Mouse (Mus musculus): ENCODE results near the gene Zcchc13. TPM values are rescaled to one million over a fixed set of nuclear protein-coding genes. Genes with fewer than 3 reads are reported as not detected.
A peak's percentile ranks its signal among the peaks of the same experiment; 100 is the strongest.

Zcchc13 gene
- not detected in 2 replicates for polyA plus RNA-seq (2012; rRNA removed)

DNA sequence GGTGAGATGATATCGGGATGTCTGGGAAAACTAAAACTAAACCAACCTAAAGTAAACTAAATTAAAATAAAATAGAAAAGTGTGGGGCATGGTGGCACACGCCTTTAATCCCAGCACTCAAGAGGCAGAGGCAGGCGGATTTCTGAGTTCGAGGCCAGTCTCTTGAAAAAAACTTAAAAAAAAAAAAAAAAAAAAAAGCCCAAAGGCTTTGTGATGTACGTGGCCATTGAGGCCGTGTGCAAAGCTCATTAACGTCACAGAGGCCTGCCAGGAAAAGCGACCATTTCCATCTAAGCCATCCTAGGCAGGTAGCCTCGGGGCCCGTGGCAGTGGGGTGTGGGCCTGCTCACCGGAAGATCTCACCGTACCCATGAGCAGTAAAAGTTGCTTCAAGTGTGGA lies at the start of gene Zcchc13:
Gene Zcchc13 (plus strand): TSS at position 284 of the 400 bp plus-strand sequence.
- WGBS = 84% methylated on average over 12 of the region's 12 CpGs
- no peak for DNase-seq (ENCODE audit: low read depth, low spot score)

DNA sequence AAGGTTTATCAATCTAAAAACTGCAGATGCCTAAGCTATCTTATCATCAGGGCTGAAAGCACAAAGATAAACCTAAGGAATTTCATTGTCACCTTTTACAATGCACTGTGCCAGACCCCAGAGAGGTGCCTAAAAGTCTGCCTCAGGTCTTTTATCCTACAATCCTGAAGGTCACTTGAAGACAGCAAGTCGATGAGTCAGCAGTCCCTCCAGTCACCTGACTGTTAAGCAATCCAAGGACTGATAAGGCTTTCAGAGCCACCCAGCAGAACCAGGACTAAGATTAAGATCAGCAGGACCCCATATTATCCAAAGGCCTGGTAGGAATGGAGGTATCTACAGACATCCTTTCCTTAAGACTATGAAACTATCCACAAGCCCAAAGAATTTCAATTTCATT lies 46.1 kb upstream of the Zcchc13 start:
- DNase-seq (ENCODE audit: low read depth, low spot score) = no peak
- 27% methylated on average over 1 of the region's 1 CpGs for WGBS

DNA sequence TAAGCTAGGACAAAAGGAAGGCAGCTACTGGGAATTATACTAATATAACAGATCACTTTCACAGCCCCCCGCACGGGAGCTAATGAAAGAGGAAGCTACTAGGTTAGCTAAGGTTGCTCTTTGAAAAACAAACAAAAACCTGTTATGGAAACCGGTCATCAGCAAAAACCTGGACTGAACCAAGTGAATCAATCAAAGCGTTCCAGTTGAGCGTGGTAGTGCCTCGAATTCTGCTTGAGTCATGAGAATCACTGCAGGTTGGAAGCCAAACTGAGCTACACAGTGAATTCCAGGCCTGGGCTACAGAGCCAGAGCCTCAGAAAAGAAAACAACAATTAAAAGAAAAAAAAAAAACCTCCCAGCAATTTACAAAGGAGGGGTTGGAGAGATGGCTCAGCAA lies 38.3 kb upstream of the Zcchc13 start:
- 53% methylated on average over 6 of the region's 6 CpGs for WGBS
- no peak for DNase-seq (ENCODE audit: low read depth, low spot score)

- DNase-seq (ENCODE audit: low read depth, low spot score) = no peak
Measured at GRCm38 (mm10) chrX:103602553-103602952, 27.8 kb upstream of the Zcchc13 start.

GRCm38 (mm10) chrX:103604211-103604610 lies 26.2 kb upstream of the Zcchc13 start:
- DNase-seq (ENCODE audit: low read depth, low spot score) = no peak
- 86% methylated on average over 5 of the region's 5 CpGs for WGBS

More at GRCm38 (mm10) chrX:103602553-103602952, 27.8 kb upstream of the Zcchc13 start:
- 87% methylated on average over 5 of the region's 5 CpGs for WGBS

- WGBS = 85% methylated on average over 8 of the region's 8 CpGs
- no peak for DNase-seq (ENCODE audit: low read depth, low spot score)
Measured at GRCm38 (mm10) chrX:103605473-103605872, 24.9 kb upstream of the Zcchc13 start.

- 93% methylated on average over 5 of the region's 5 CpGs for WGBS
- no peak for DNase-seq (ENCODE audit: low read depth, low spot score)
Measured at GRCm38 (mm10) chrX:103610401-103610800, 20.0 kb upstream of the Zcchc13 start.

DNA sequence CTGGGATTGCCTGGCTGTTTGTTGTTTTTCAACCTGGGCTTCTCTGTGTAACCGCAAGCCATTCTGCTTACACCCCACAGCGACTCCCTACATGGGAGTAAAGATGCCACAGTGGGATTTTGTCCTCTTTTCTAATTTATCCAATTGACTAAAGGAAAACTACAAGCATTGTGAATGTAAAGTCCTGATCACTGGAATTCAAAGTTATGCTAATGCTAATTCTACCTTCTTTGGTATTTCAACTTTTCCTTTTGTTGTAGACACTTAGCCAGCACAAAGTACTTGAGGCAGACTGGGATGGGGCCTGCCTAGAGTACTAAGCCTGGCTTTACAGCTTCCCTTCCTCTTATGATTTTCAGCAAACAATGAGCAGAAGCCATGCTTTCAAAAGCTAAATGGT lies 18.9 kb upstream of the Zcchc13 start:
- 97% methylated on average over 2 of the region's 2 CpGs for WGBS
- DNase-seq (ENCODE audit: low read depth, low spot score) = no peak

GRCm38 (mm10) chrX:103614700-103615233 lies 15.6 kb upstream of the Zcchc13 start:
- no peak for DNase-seq (ENCODE audit: low read depth, low spot score)
- WGBS = 94% methylated on average over 24 of the region's 24 CpGs

GRCm38 (mm10) chrX:103615453-103615852 lies 14.9 kb upstream of the Zcchc13 start:
- 78% methylated on average over 4 of the region's 4 CpGs for WGBS
- DNase-seq (ENCODE audit: low read depth, low spot score) = no peak

DNA sequence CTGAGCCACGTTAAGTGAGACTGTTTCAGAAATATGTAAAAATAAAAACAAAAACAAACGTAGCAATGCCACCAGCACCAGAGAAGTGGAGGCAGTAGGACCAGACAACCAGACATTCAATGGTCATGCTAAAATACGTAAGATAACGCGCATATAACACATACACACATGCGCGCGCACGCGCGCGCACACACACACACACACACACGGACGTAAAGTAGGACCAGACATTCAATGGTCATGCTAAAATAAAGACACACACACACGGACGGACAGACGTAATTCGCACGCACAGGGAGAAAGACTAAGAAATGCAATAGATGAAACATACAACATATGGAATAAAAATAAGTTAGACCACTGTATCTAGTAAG lies 14.2 kb upstream of the Zcchc13 start:
- no peak for DNase-seq (ENCODE audit: low read depth, low spot score)
- WGBS = 6% methylated on average over 19 of the region's 19 CpGs

DNA sequence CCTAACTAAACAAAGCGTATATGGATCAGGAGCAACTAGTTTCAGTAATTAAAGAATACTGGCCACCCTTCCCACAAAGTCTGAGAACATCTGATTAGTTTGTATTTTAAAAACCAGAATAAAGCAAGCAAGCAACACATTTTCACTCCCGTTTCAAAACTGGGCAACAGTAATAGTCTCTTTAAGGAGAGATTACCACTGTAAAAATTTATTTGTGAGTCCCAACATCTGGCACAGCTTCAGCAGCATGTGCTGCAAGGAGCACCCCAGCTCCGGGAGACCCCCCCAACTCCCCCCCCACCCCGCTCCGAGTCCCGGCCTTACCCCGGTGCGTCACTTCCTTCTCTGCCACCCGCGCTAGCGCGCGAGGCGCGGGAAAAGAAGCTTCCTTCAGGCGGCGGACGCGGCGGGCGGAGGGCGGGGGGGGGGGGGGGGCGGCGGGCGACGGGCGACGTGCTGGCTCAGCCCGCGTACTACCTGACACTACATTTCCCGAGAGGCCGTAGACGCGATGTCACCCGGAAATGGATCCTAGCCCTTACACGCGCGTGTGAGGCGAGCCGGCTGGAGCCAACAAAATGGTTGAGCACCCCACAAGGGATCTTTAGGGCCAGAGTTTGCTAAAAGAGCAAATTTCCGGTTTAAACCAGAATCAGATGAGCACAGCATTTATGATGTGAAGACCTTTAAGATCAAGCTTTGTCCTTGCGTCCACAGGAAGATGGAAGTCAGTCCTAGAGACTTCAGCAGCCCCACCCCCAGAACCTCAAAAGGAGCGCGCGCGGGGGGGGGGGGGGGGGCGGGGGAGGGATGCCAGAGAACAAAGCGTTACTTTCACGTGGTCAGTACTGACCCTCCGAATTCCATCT lies 13.6 kb upstream of the Zcchc13 start:
- DNase-seq (ENCODE audit: low read depth, low spot score) = no peak
- WGBS = under 1% methylated on average over 42 of the region's 50 CpGs

- WGBS = 31% methylated on average over 8 of the region's 8 CpGs
- no peak for DNase-seq (ENCODE audit: low read depth, low spot score)
Measured at GRCm38 (mm10) chrX:103617405-103618095, 12.8 kb upstream of the Zcchc13 start.

GRCm38 (mm10) chrX:103621799-103622198 lies 8.6 kb upstream of the Zcchc13 start:
- under 1% methylated on average over 8 of the region's 8 CpGs for WGBS
- DNase-seq (ENCODE audit: low read depth, low spot score) = no peak

- whole genome bisulfite sequencing = 2% methylated on average over 33 of the region's 33 CpGs
Measured at GRCm38 (mm10) chrX:103622260-103622934, 8.0 kb upstream of the Zcchc13 start.

DNA sequence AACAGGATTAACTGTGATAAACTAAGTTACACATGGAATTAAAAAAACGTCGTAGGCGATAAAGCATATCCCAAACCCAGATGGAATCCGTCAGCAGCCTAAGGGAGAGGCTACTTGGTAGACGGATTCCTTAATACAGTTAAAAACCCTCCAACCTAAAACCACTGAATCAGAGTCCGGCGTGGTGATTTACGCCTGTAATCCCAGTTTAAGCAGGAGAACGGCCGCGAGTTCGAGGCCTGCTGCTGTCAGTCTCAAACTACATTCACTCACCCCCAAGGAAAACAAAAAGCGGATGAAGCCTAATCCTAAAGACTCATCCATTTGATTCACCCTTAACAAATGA lies 7.5 kb upstream of the Zcchc13 start:
- 11% methylated on average over 13 of the region's 13 CpGs for WGBS
- DNase-seq (ENCODE audit: low read depth, low spot score) = no peak

More at GRCm38 (mm10) chrX:103622260-103622934, 8.0 kb upstream of the Zcchc13 start:
- DNase-seq (ENCODE audit: low read depth, low spot score) = peak; percentile 75

DNA sequence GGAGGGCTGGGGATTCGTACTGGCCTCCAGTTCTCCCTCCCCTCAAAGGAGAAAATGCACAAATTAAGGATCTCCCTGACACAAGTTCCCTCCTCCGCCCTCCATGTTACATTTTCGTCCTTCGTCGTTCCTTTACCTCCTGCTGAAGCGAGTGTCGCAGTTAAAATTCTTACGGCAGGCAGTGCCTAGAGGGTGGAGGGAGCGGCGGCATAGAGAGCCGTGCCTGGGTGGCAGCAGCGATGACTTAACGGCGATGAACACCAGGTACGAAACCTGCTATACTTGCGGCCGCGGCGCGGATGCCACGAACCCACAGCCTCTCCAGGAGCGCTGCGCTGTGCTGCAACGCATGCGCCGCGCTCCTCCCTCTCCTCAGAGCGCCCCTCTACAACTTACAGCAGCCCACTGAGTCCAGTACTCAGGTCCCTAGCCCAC lies 7.0 kb upstream of the Zcchc13 start:
- no peak for DNase-seq (ENCODE audit: low read depth, low spot score)

GRCm38 (mm10) chrX:103624426-103625168 lies 5.8 kb upstream of the Zcchc13 start:
- 36% methylated on average over 5 of the region's 5 CpGs for WGBS
- DNase-seq (ENCODE audit: low read depth, low spot score) = no peak

More for the DNA sequence above, 7.0 kb upstream of the Zcchc13 start:
- WGBS = 3% methylated on average over 28 of the region's 28 CpGs

DNA sequence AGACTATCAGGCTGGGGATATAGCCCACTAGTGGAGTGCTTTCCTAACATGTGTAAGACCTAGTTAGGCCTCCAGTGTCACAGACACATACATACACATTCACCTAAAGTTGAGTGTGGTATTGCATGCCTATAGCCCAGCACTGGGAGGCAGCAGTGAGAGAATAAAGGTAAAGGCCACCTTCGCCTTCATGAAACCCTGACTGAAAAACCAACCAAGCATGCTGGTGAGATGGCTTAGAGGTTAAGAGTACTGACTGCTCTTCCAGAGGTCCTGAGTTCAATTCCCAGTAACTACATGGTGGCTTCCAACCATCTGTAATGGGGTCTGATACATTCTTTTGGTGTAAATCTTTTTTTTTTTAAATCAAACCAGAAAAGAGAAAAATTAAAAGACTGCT lies 1.5 kb upstream of the Zcchc13 start:
- DNase-seq (ENCODE audit: low read depth, low spot score) = no peak
- 63% methylated on average over 1 of the region's 1 CpGs for WGBS
